8 mouse cellular contexts compared by ENCODE assay signal in genomic region chr9:122837680-122838079, GRCm38 (mm10). TPM values are rescaled to one million over a fixed set of nuclear protein-coding genes. Genes with fewer than 3 reads are reported as not detected.
A peak's percentile ranks its signal among the peaks of the same experiment; 100 is the strongest.
DNase-seq lines count a peak whose midpoint lies in the region; ATAC-seq lines count a peak whose summit lies in the region.

No protein-coding gene starts in this region.

- peaks cover 24% of the 10 kb centered on the region for H3K36me3 ChIP-seq in midbrain, embryonic 14.5 days (ENCODE audit: control insufficient read depth, insufficient read depth, low read length)
- H3K36me3 ChIP-seq in midbrain, embryonic 16.5 days (ENCODE audit: control insufficient read depth, insufficient read depth, low read length), result peaks cover 3% of the 10 kb centered on the region; the same call in 1 of the 2 replicates
- peaks cover 12% of the 10 kb centered on the region for H3K36me3 ChIP-seq in heart, embryonic 12.5 days
- peaks cover 22% of the 10 kb centered on the region for H3K36me3 ChIP-seq in neural tube, embryonic 15.5 days

- no peak overlapping the region for H3K4me2 ChIP-seq in midbrain, embryonic 14.5 days (ENCODE audit: low read length)
- no peak overlapping the region for H3K4me2 ChIP-seq in midbrain, embryonic 16.5 days (ENCODE audit: low read length)
- H3K4me2 ChIP-seq in heart, embryonic 12.5 days, result peak overlapping the region; percentile 53
- H3K4me2 ChIP-seq in neural tube, embryonic 15.5 days, result no peak overlapping the region

- no peaks in the 10 kb centered on the region for H3K27me3 ChIP-seq in midbrain, embryonic 14.5 days (ENCODE audit: control insufficient read depth, insufficient read depth, low read length)
- H3K27me3 ChIP-seq in midbrain, embryonic 16.5 days (ENCODE audit: control insufficient read depth, insufficient read depth, low read depth, low read length), result no peaks in the 10 kb centered on the region
- no peaks in the 10 kb centered on the region for H3K27me3 ChIP-seq in heart, embryonic 12.5 days (replicated peaks)
- no peaks in the 10 kb centered on the region for H3K27me3 ChIP-seq in neural tube, embryonic 15.5 days (replicated peaks)

- H3K27ac ChIP-seq in midbrain, embryonic 14.5 days (replicated peaks; ENCODE audit: low read depth, low read length), result no peak overlapping the region
- H3K27ac ChIP-seq in midbrain, embryonic 16.5 days (ENCODE audit: low read length), result no peak overlapping the region
- no peak overlapping the region for H3K27ac ChIP-seq in heart, embryonic 12.5 days (ENCODE audit: poor library complexity, severe bottlenecking)
- peak overlapping the region; percentile 56; the same call in 1 of the 2 replicates for H3K27ac ChIP-seq in neural tube, embryonic 15.5 days (replicated peaks)

- WGBS in midbrain, embryonic 14.5 days, result 20% methylated on average over 16 of the region's 16 CpGs
- WGBS in midbrain, embryonic 16.5 days, result 31% methylated on average over 16 of the region's 16 CpGs
- 24% methylated on average over 16 of the region's 16 CpGs for WGBS in heart, embryonic 12.5 days
- 32% methylated on average over 16 of the region's 16 CpGs for WGBS in neural tube, embryonic 15.5 days

- DNase-seq in adrenal gland, adult (ENCODE audit: inconsistent age in 2 of 2, low spot score in 1 of 2), result peak; percentile 43 to 71
- no peak for DNase-seq in adrenal gland, adult 8-10 months
- peak; percentile 39 for DNase-seq in midbrain, embryonic 14.5 days
- peak; percentile 74 to 83 for DNase-seq in kidney, postnatal 36 days
- peak; percentile 64 to 66 for DNase-seq in urinary bladder, postnatal 4 days (ENCODE audit: low spot score in 2 of 2)

- no peaks in the 10 kb centered on the region for H3K4me1 ChIP-seq in midbrain, embryonic 14.5 days (ENCODE audit: control insufficient read depth, insufficient read depth, low read length)
- no peaks in the 10 kb centered on the region for H3K4me1 ChIP-seq in midbrain, embryonic 16.5 days (ENCODE audit: control insufficient read depth, insufficient read depth, low read length)
- H3K4me1 ChIP-seq in heart, embryonic 12.5 days (replicated peaks), result peaks cover 16% of the 10 kb centered on the region
- peaks cover 10% of the 10 kb centered on the region for H3K4me1 ChIP-seq in neural tube, embryonic 15.5 days

- ATAC-seq in midbrain, embryonic 14.5 days (ENCODE audit: low FRiP score, low TSS enrichment), result no peak
- ATAC-seq in midbrain, embryonic 16.5 days, result no peak
- peak; percentile 51; the same call in 1 of the 2 replicates for ATAC-seq in heart, embryonic 12.5 days (ENCODE audit: insufficient number of reproducible peaks, low FRiP score)
- no peak for ATAC-seq in neural tube, embryonic 15.5 days (ENCODE audit: low FRiP score)

- H3K9me3 ChIP-seq in midbrain, embryonic 14.5 days (ENCODE audit: control insufficient read depth, low read length), result no peaks in the 10 kb centered on the region
- no peaks in the 10 kb centered on the region for H3K9me3 ChIP-seq in midbrain, embryonic 16.5 days (replicated peaks; ENCODE audit: control insufficient read depth, low read length, poor library complexity, severe bottlenecking)
- no peaks in the 10 kb centered on the region for H3K9me3 ChIP-seq in heart, embryonic 12.5 days (replicated peaks)
- no peaks in the 10 kb centered on the region for H3K9me3 ChIP-seq in neural tube, embryonic 15.5 days (replicated peaks)

- no peak overlapping the region for H3K4me3 ChIP-seq in midbrain, embryonic 14.5 days (replicated peaks; ENCODE audit: low read depth, low read length)
- H3K4me3 ChIP-seq in midbrain, embryonic 16.5 days (ENCODE audit: low read depth, low read length), result no peak overlapping the region
- H3K4me3 ChIP-seq in heart, embryonic 12.5 days, result no peak overlapping the region
- H3K4me3 ChIP-seq in neural tube, embryonic 15.5 days (replicated peaks), result no peak overlapping the region

- no peak overlapping the region for H3K9ac ChIP-seq in midbrain, embryonic 14.5 days (replicated peaks; ENCODE audit: low read length)
- H3K9ac ChIP-seq in midbrain, embryonic 16.5 days (ENCODE audit: low read depth, low read length), result no peak overlapping the region
- peak overlapping the region; percentile 54 for H3K9ac ChIP-seq in heart, embryonic 12.5 days
- no peak overlapping the region for H3K9ac ChIP-seq in neural tube, embryonic 15.5 days (replicated peaks)

RNA-seq across cellular contexts. Expression of gene Gm35549, which starts 6.2 kb away (rescaled TPM):
- total RNA-seq in adrenal gland, adult 8-10 months (2022), result not detected
- 0.63 and 0.88 TPM in 2 replicates for polyA plus RNA-seq in midbrain, embryonic 14.5 days (2014; fragmentation: Nextera tagmentation; extraction: Ambion mirVana)
- 0.63 TPM in 1 of 2 replicates, not detected in the other for polyA plus RNA-seq in midbrain, embryonic 16.5 days (2015; fragmentation: Nextera tagmentation; extraction: Ambion mirVana)
- polyA plus RNA-seq in heart, embryonic 12.5 days (2016; fragmentation: Nextera tagmentation; extraction: Ambion mirVana), result 0.58 TPM in 1 of 2 replicates, not detected in the other
- 0.51 and 0.55 TPM in 2 replicates for polyA plus RNA-seq in neural tube, embryonic 15.5 days (2015; fragmentation: Nextera tagmentation; extraction: Ambion mirVana)

RNA-seq across cellular contexts. Expression of gene Zfp445, which starts 28.1 kb away (rescaled TPM):
- total RNA-seq in adrenal gland, adult 8-10 months (2022), result 100 to 1,000 TPM; 132 to 160 (median 142) TPM
- 71.5 and 112 TPM in 2 replicates for polyA plus RNA-seq in midbrain, embryonic 14.5 days (2014; fragmentation: Nextera tagmentation; extraction: Ambion mirVana)
- polyA plus RNA-seq in midbrain, embryonic 16.5 days (2015; fragmentation: Nextera tagmentation; extraction: Ambion mirVana), result 121 and 131 TPM in 2 replicates
- polyA plus RNA-seq in heart, embryonic 12.5 days (2016; fragmentation: Nextera tagmentation; extraction: Ambion mirVana), result 59.0 and 60.3 TPM in 2 replicates
- 90.1 and 96.7 TPM in 2 replicates for polyA plus RNA-seq in neural tube, embryonic 15.5 days (2015; fragmentation: Nextera tagmentation; extraction: Ambion mirVana)

RNA-seq across cellular contexts. Expression of gene Tcaim, which starts 32.3 kb away (rescaled TPM):
- total RNA-seq in adrenal gland, adult 8-10 months (2022), result 10 to 100 TPM; 22.9 to 25.2 (median 24.8) TPM
- 7.0 and 8.5 TPM in 2 replicates for polyA plus RNA-seq in midbrain, embryonic 14.5 days (2014; fragmentation: Nextera tagmentation; extraction: Ambion mirVana)
- 9.3 and 9.9 TPM in 2 replicates for polyA plus RNA-seq in midbrain, embryonic 16.5 days (2015; fragmentation: Nextera tagmentation; extraction: Ambion mirVana)
- polyA plus RNA-seq in heart, embryonic 12.5 days (2016; fragmentation: Nextera tagmentation; extraction: Ambion mirVana), result 4.6 and 5.5 TPM in 2 replicates
- polyA plus RNA-seq in neural tube, embryonic 15.5 days (2015; fragmentation: Nextera tagmentation; extraction: Ambion mirVana), result 7.8 and 9.0 TPM in 2 replicates

RNA-seq across cellular contexts. Expression of gene Zkscan7, which starts 47.8 kb away (rescaled TPM):
- total RNA-seq in adrenal gland, adult 8-10 months (2022), result 10 to 100 TPM in 3 of 4 experiments, 1 to 10 TPM in 1; 8.3 to 12.8 (median 11.1) TPM
- polyA plus RNA-seq in midbrain, embryonic 14.5 days (2014; fragmentation: Nextera tagmentation; extraction: Ambion mirVana), result 2.1 and 2.7 TPM in 2 replicates
- polyA plus RNA-seq in midbrain, embryonic 16.5 days (2015; fragmentation: Nextera tagmentation; extraction: Ambion mirVana), result 4.7 and 4.9 TPM in 2 replicates
- 2.5 and 2.8 TPM in 2 replicates for polyA plus RNA-seq in heart, embryonic 12.5 days (2016; fragmentation: Nextera tagmentation; extraction: Ambion mirVana)
- 3.5 TPM in 2 replicates for polyA plus RNA-seq in neural tube, embryonic 15.5 days (2015; fragmentation: Nextera tagmentation; extraction: Ambion mirVana)
